Mouse (Mus musculus) thymus, adult 2 months (tissue): ENCODE results near the gene Apex2.

Source experiments
- CTCF ChIP-seq: fragments of 200-500 bp; IDR thresholded peaks from 2 replicates; pipeline ENCODE4 v1.5.1; 2012; ENCODE audit warnings: mild to moderate bottlenecking, control low read depth, low read length, moderate library complexity, borderline replicate concordance; ENCODE audit not compliant: control insufficient read depth, poor library complexity, insufficient read depth; ENCODE audit errors: extremely low read depth
- POLR2A ChIP-seq: fragments of 200-500 bp; IDR thresholded peaks from 2 replicates; pipeline ENCODE4 v1.6.1; 2012; ENCODE audit warnings: mild to moderate bottlenecking, low read length, control low read depth, moderate library complexity; ENCODE audit not compliant: control insufficient read depth, poor library complexity, insufficient read depth; ENCODE audit errors: extremely low read depth

GRCm38 (mm10) chrX:150516477-150516876, 73.2 kb downstream of the Apex2 start:
- no peak for TF ChIP-seq POLR2A
- TF ChIP-seq CTCF: no peak
